Mouse (Mus musculus) liver, embryonic 14.5 days (tissue): ENCODE data around the gene Endou. TPM values are rescaled to one million over a fixed set of nuclear protein-coding genes. Genes with fewer than 3 reads are reported as not detected.

Source experiments
- ATAC-seq: fragments of 200-750 bp; cut with Nextera tagmentation; 2 replicates; pipeline ENCODE4 v1.8.0; 2017; ENCODE audit warnings: moderate number of reproducible peaks, mild to moderate bottlenecking, moderate library complexity; ENCODE audit not compliant: insufficient read depth
- DNase-seq, 3 experiments: peaks; one replicate each; pipeline ENCODE4 v3.0.0-alpha.2; 2012 to 2013; ENCODE audit warnings: low read depth in 3 of 3, low spot score in 3 of 3
- H3K27ac ChIP-seq: fragments of 300-500 bp; sonication (generic); 2 replicates; pipeline ENCODE4 v1.5.1; 2014; ENCODE audit warnings: moderate library complexity, mild to moderate bottlenecking, control low read depth, inconsistent platforms
- H3K27me3 ChIP-seq: fragments of 300-500 bp; sonication (generic); 2 replicates; pipeline ENCODE4 v1.6.1; 2014; ENCODE audit warnings: mild to moderate bottlenecking, low read length, moderate library complexity; ENCODE audit not compliant: control insufficient read depth, insufficient read depth
- H3K36me3 ChIP-seq: fragments of 300-500 bp; sonication (generic); replicated peaks from 2 replicates; pipeline ENCODE4 v1.6.1; 2014; ENCODE audit warnings: low read depth; ENCODE audit not compliant: control insufficient read depth, insufficient read depth
- H3K4me1 ChIP-seq, 2 experiments: fragments of 200-500 bp in 1 of 2; fragments of 300-500 bp in 1 of 2; sonication (generic) in 1 of 2; replicated peaks; 2 replicates each; pipeline ENCODE4 v1.6.1; 2012 to 2014; ENCODE audit warnings: antibody characterized with exemption in 1 of 2, inconsistent platforms in 1 of 2, low read length in 1 of 2; ENCODE audit not compliant: control insufficient read depth in 2 of 2, insufficient read depth in 2 of 2
- H3K4me2 ChIP-seq: fragments of 300-500 bp; sonication (generic); 2 replicates; pipeline ENCODE4 v1.6.1; 2014; ENCODE audit warnings: low read depth, mild to moderate bottlenecking, control low read depth, moderate library complexity
- H3K4me3 ChIP-seq, 2 experiments: fragments of 200-500 bp in 1 of 2; fragments of 300-500 bp in 1 of 2; sonication (generic) in 1 of 2; 2 replicates each; pipeline ENCODE4 v1.5.1; 2012 to 2014; ENCODE audit warnings: low read depth in 2 of 2, low read length in 2 of 2, mild to moderate bottlenecking in 2 of 2, control low read depth in 1 of 2, inconsistent platforms in 1 of 2, moderate library complexity in 1 of 2; ENCODE audit not compliant: insufficient read depth in 1 of 2
- H3K9ac ChIP-seq: fragments of 300-500 bp; sonication (generic); replicated peaks from 2 replicates; pipeline ENCODE4 v1.6.1; 2014; ENCODE audit warnings: mild to moderate bottlenecking, control low read depth, moderate library complexity
- H3K9me3 ChIP-seq: fragments of 300-500 bp; sonication (generic); 2 replicates; pipeline ENCODE4 v1.6.1; 2016; ENCODE audit warnings: low read length, mixed read lengths; ENCODE audit not compliant: control insufficient read depth
- CTCF ChIP-seq: IDR thresholded peaks from 2 replicates; pipeline ENCODE4 v1.5.1; 2016; ENCODE audit warnings: antibody characterized with exemption, low read depth, control low read depth
- EP300 ChIP-seq: IDR thresholded peaks from 2 replicates; pipeline ENCODE4 v1.6.1; 2016; ENCODE audit warnings: antibody characterized with exemption, low read depth
- WGBS: fragments of 180-500 bp; shearing (Covaris S2); extraction: QIAGEN DNeasy Blood & Tissue Kit; methylation state at CpG from one replicate; pipeline ENCODE4 v1.1.7; 2014; ENCODE audit not compliant: insufficient replicate concordance; 5-methylcytosine and 5-hydroxymethylcytosine counted together
- polyA plus RNA-seq, 2 experiments: library from polyadenylated mRNA; depleted of rRNA in 1 of 2; stranded (reverse) in 1 of 2; unstranded in 1 of 2; fragments of >200 nt; fragmentation: Nextera tagmentation in 1 of 2; extraction: Ambion mirVana in 1 of 2; gene quantifications; 2 replicates each; pipeline versions ENCODE4 v1.2.1 to v1.2.3; 2012 to 2014

Gene Endou
- polyA plus RNA-seq, 2 experiments: 0.01 TPM; not detected in 1

DNA sequence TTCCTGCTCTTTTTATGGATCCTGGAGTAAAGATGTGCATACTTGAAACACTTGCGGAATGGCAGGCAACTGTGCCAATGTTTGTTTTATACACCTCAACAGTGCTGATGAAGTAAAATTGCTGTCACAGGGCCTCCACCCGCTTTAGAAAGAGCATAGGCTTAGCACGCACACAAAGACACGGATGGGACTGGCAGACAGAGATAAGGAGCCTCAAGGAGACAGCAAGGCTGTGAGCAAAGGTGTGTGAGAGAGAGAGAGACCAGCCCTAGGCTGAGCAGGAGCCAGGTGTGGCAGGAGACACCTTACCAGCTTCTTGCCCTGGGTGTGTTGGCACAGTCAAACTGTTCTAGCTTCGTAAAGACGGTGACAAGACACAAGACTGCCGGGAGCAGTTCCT is 7.8 kb upstream of the Endou start:
- Histone ChIP-seq H3K4me2 (no peak overlapping the region), H3K27me3 (no peaks in the 10 kb centered on the region), H3K36me3 (no peaks in the 10 kb centered on the region), H3K4me3 (no peak overlapping the region), H3K4me1 (0 out of 4 replicates have a peak, but pooled peaks cover 0 to 8% of the 10 kb centered on the region in 2 experiments), H3K9ac (no peak overlapping the region), H3K9me3 (no peaks in the 10 kb centered on the region), H3K27ac (no peak overlapping the region)
- TF ChIP-seq CTCF (no peak), EP300 (peak; percentile 46)
- DNase-seq (peak in 1 of 3 experiments; percentile 22), ATAC-seq (peak; percentile 86)
- WGBS: 50% methylated on average over 7 of the region's 7 CpGs

DNA sequence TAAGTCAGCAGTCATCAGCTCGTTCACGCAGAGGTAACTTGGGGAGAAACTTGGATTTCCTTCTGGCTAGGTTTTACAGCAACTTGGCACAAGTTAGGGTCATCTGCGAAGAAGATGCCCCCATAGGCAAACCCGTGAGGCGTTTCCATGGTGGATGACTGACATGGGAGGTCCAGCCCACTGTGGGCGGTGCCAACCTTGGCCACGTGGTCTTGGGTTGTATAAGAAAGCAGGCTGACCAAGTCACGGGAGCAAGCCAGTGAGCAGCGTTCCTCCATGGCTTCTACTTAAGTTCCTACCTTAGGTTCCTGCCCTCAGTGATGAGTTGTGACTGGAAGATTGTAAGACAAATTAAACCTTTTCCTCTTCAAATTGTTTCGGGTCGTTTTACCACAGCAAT is 849 bp upstream of the Endou start:
- WGBS: 77% methylated on average over 11 of the region's 11 CpGs
- H3K4me3 ChIP-seq: no peak overlapping the region
- no peak overlapping the region for H3K9ac ChIP-seq
- DNase-seq (no peak), ATAC-seq (no peak)
- no peaks in the 10 kb centered on the region for H3K4me1 ChIP-seq
- H3K4me2 ChIP-seq: no peak overlapping the region
- no peak overlapping the region for H3K27ac ChIP-seq
- no peaks in the 10 kb centered on the region for H3K27me3 ChIP-seq
- no peaks in the 10 kb centered on the region for H3K9me3 ChIP-seq
- no peak for TF ChIP-seq EP300
- TF ChIP-seq CTCF: no peak
- no peaks in the 10 kb centered on the region for H3K36me3 ChIP-seq

DNA sequence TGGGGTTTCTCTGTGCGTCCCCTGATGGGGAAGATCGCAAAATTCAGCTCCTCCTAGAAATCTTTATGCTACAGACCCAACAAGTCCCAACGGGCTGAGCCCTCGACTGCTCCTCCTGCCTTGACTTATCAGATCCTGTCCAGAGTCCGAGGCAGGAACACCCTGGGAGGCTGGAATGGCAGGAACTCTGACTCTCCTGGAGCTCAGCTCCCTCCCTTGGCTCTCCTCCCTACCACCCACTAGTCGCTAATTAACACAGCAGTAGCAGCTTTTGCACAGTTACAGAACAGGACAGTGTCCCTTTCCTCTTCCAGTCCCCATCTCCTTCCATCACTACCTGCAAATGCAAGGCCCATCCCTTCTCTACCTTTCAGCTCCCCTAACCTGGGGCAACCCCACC is 774 bp downstream of the Endou start:
- no peak for TF ChIP-seq CTCF
- TF ChIP-seq EP300: no peak
- Histone ChIP-seq H3K4me3 (no peak overlapping the region), H3K4me2 (no peak overlapping the region), H3K9me3 (no peaks in the 10 kb centered on the region), H3K9ac (no peak overlapping the region), H3K4me1 (no peaks in the 10 kb centered on the region), H3K27ac (no peak overlapping the region), H3K27me3 (no peaks in the 10 kb centered on the region), H3K36me3 (no peaks in the 10 kb centered on the region)
- ATAC-seq (no peak), DNase-seq (no peak)
- WGBS: 40% methylated on average over 6 of the region's 6 CpGs

DNA sequence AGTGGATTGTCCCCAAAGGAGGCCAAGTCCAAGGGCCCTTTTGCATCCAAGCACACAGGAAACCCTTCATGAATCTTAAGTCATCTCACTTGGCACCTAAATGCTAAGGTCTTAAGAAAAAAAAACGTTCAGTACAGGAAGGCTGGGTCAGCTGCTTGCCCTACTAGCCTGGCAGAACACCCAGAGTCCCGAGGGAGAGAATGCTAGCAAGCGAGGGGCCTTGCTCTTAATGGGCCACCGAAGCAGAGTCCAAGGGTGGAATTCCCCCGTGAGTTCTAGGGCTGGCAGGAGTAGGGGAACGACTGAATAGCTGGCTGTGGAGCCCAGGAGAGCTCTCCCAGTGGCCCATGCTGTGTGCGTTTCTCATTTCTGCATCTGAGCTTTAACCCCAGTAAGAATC is 2.3 kb downstream of the Endou start:
- Histone ChIP-seq H3K27me3 (no peaks in the 10 kb centered on the region), H3K4me1 (no peaks in the 10 kb centered on the region), H3K9ac (no peak overlapping the region), H3K9me3 (no peaks in the 10 kb centered on the region), H3K4me3 (no peak overlapping the region), H3K27ac (no peak overlapping the region), H3K36me3 (no peaks in the 10 kb centered on the region), H3K4me2 (no peak overlapping the region)
- ATAC-seq (no peak), DNase-seq (no peak)
- no peak for TF ChIP-seq EP300
- TF ChIP-seq CTCF: no peak
- 51% methylated on average over 7 of the region's 7 CpGs for WGBS

DNA sequence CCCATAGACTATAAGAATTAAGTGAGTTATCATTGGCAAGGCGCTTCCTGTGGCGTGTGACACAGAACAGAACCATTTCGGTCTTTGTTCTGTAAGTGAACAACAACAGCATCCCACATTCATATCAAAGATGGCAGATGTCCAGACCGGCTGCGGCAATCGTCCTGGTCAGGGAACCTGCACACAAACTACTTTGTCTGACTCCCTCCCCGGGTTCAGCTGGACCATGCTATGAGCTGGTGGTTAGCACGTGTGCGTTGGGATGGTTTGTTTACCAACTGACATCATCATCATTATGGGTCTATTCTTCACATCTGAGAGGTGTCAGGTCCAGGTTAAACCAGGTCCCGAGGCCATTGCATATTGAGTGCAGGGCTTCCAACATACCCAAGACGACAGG is 2.7 kb downstream of the Endou start:
- TF ChIP-seq EP300 (no peak), CTCF (no peak)
- 71% methylated on average over 11 of the region's 11 CpGs for WGBS

More for the DNA sequence above, 2.7 kb downstream of the Endou start:
- Histone ChIP-seq H3K36me3 (no peaks in the 10 kb centered on the region), H3K4me3 (no peak overlapping the region), H3K27me3 (no peaks in the 10 kb centered on the region), H3K4me1 (no peaks in the 10 kb centered on the region), H3K9me3 (no peaks in the 10 kb centered on the region), H3K9ac (no peak overlapping the region), H3K27ac (no peak overlapping the region), H3K4me2 (no peak overlapping the region)
- ATAC-seq: no peak
- no peak for DNase-seq
